Mouse (Mus musculus): ENCODE measurements around the gene Vps8. TPM values are rescaled to one million over a fixed set of nuclear protein-coding genes. Genes with fewer than 3 reads are reported as not detected.

Vps8 gene
- polyA plus RNA-seq, 1 experiment, result 35.8 TPM

GRCm38 (mm10) chr16:21604354-21604753, 181.4 kb downstream of the Vps8 start:
- Histone ChIP-seq H3K4me3 (ENCODE audit: insufficient read depth, low read length) (no peak overlapping the region), H3K27ac (ENCODE audit: insufficient read depth, low read length) (no peak overlapping the region), H3K4me1 (ENCODE audit: control insufficient read depth, insufficient read depth, low read length) (peaks cover 7% of the 10 kb centered on the region; the same call in 1 of the 2 replicates)
- TF ChIP-seq POLR2A (IDR thresholded peaks at IDR 0.05; ENCODE audit: extremely low read depth, insufficient read depth, low read length) (no peak), CTCF (IDR thresholded peaks at IDR 0.05; ENCODE audit: extremely low read depth, insufficient read depth, low read length) (no peak)

- no peak overlapping the region for H3K4me3 ChIP-seq (ENCODE audit: insufficient read depth, low read length)
- 0 out of 2 replicates have a peak overlapping the region, but pooled peaks have one; percentile 36 for H3K27ac ChIP-seq (ENCODE audit: insufficient read depth, low read length)
- peaks cover 7% of the 10 kb centered on the region; the same call in 1 of the 2 replicates for H3K4me1 ChIP-seq (ENCODE audit: control insufficient read depth, insufficient read depth, low read length)
- TF ChIP-seq POLR2A (IDR thresholded peaks at IDR 0.05; ENCODE audit: extremely low read depth, insufficient read depth, low read length) (no peak), CTCF (IDR thresholded peaks at IDR 0.05; ENCODE audit: extremely low read depth, insufficient read depth, low read length) (no peak)
These were observed 183.5 kb downstream of the Vps8 start for GRCm38 (mm10) chr16:21606249-21607020.

GRCm38 (mm10) chr16:21607021-21607650, 184.2 kb downstream of the Vps8 start:
- TF ChIP-seq CTCF (IDR thresholded peaks at IDR 0.05; ENCODE audit: extremely low read depth, insufficient read depth, low read length), result no peak
- TF ChIP-seq POLR2A (IDR thresholded peaks at IDR 0.05; ENCODE audit: extremely low read depth, insufficient read depth, low read length), result no peak
- H3K4me1 ChIP-seq (ENCODE audit: control insufficient read depth, insufficient read depth, low read length), result peaks cover 10% of the 10 kb centered on the region
- H3K27ac ChIP-seq (ENCODE audit: insufficient read depth, low read length), result no peak overlapping the region
- no peak overlapping the region for H3K4me3 ChIP-seq (ENCODE audit: insufficient read depth, low read length)

DNA sequence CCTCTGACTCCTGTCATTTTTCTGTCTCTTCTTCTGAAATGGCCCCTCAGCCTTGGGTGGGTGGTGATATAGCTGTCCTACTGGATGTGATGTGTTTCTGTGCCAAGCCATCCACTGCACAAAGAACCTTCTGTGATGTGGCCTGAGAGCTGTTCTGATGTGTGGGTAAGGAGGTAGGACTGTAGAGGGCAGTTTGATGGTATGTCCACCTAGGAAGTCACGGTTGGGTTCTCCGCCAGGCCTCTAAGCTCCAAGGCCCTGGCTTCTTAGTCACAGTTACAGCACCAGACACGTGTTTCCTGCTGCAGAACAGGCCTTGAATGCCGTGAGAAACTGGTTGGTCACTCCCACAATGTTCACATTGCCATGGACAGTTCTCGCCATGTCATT, 184.7 kb downstream of the Vps8 start:
- peaks cover 15% of the 10 kb centered on the region for H3K4me1 ChIP-seq (ENCODE audit: control insufficient read depth, insufficient read depth, low read length)
- H3K4me3 ChIP-seq (ENCODE audit: insufficient read depth, low read length), result no peak overlapping the region
- H3K27ac ChIP-seq (ENCODE audit: insufficient read depth, low read length), result no peak overlapping the region
- TF ChIP-seq POLR2A (IDR thresholded peaks at IDR 0.05; ENCODE audit: extremely low read depth, insufficient read depth, low read length) (no peak), CTCF (IDR thresholded peaks at IDR 0.05; ENCODE audit: extremely low read depth, insufficient read depth, low read length) (no peak)

GRCm38 (mm10) chr16:21608176-21608865, 185.4 kb downstream of the Vps8 start:
- Histone ChIP-seq H3K4me3 (ENCODE audit: insufficient read depth, low read length) (no peak overlapping the region), H3K4me1 (ENCODE audit: control insufficient read depth, insufficient read depth, low read length) (peaks cover 16% of the 10 kb centered on the region), H3K27ac (ENCODE audit: insufficient read depth, low read length) (no peak overlapping the region)
- TF ChIP-seq POLR2A (IDR thresholded peaks at IDR 0.05; ENCODE audit: extremely low read depth, insufficient read depth, low read length) (no peak), CTCF (IDR thresholded peaks at IDR 0.05; ENCODE audit: extremely low read depth, insufficient read depth, low read length) (no peak)

DNA sequence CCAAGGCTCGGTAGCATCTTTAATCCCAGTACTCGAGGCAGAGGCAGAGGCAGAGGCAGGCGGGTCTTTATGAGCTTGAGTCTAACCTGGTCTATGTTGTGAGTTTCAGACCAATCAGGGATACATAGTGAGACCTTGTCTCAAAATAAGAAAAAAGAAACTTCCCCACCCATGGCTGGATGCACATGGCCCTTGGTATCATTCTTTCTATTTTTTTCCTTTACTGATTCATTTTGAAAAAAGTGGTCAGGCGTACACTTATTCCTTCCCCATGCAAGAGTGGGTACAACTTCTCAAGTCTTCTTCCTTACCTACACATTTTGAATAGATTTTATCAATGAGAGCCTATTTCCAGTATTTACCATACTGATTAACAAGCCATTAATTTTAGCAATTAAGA, 187.6 kb downstream of the Vps8 start:
- H3K4me1 ChIP-seq (ENCODE audit: control insufficient read depth, insufficient read depth, low read length), result peaks cover 16% of the 10 kb centered on the region
- H3K4me3 ChIP-seq (ENCODE audit: insufficient read depth, low read length), result no peak overlapping the region
- no peak overlapping the region for H3K27ac ChIP-seq (ENCODE audit: insufficient read depth, low read length)
- TF ChIP-seq CTCF (IDR thresholded peaks at IDR 0.05; ENCODE audit: extremely low read depth, insufficient read depth, low read length), result no peak
- TF ChIP-seq POLR2A (IDR thresholded peaks at IDR 0.05; ENCODE audit: extremely low read depth, insufficient read depth, low read length), result no peak

DNA sequence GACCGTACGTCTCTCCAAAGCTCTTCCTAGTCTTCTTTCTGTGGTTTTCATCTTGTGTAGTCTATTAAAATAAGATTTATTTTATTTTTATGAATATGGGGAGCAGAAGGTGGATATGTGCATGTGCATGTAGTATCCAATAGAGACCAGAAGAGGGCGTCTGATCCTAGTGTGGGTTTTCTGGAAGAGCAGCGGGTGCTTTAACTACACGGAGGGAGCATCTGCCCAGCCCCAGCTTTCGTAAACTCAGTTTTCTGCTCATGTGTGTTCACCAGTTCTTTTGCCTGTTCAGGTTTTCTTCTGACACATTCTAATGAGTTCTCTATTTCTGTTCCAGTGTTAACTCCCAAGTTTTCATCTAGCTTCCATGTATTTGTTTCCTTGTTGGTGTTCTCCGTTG, 192.9 kb downstream of the Vps8 start:
- TF ChIP-seq POLR2A (IDR thresholded peaks at IDR 0.05; ENCODE audit: extremely low read depth, insufficient read depth, low read length) (no peak), CTCF (IDR thresholded peaks at IDR 0.05; ENCODE audit: extremely low read depth, insufficient read depth, low read length) (peak; percentile 45; the same call in 1 of the 2 replicates)
- Histone ChIP-seq H3K4me3 (ENCODE audit: insufficient read depth, low read length) (no peak overlapping the region), H3K4me1 (ENCODE audit: control insufficient read depth, insufficient read depth, low read length) (peaks cover 10% of the 10 kb centered on the region), H3K27ac (ENCODE audit: insufficient read depth, low read length) (no peak overlapping the region)

GRCm38 (mm10) chr16:21620630-21621029, 197.7 kb downstream of the Vps8 start:
- TF ChIP-seq CTCF (IDR thresholded peaks at IDR 0.05; ENCODE audit: extremely low read depth, insufficient read depth, low read length), result no peak
- no peak for TF ChIP-seq POLR2A (IDR thresholded peaks at IDR 0.05; ENCODE audit: extremely low read depth, insufficient read depth, low read length)
- Histone ChIP-seq H3K4me1 (ENCODE audit: control insufficient read depth, insufficient read depth, low read length) (peaks cover 2% of the 10 kb centered on the region; the same call in 1 of the 2 replicates), H3K27ac (ENCODE audit: insufficient read depth, low read length) (no peak overlapping the region), H3K4me3 (ENCODE audit: insufficient read depth, low read length) (no peak overlapping the region)

DNA sequence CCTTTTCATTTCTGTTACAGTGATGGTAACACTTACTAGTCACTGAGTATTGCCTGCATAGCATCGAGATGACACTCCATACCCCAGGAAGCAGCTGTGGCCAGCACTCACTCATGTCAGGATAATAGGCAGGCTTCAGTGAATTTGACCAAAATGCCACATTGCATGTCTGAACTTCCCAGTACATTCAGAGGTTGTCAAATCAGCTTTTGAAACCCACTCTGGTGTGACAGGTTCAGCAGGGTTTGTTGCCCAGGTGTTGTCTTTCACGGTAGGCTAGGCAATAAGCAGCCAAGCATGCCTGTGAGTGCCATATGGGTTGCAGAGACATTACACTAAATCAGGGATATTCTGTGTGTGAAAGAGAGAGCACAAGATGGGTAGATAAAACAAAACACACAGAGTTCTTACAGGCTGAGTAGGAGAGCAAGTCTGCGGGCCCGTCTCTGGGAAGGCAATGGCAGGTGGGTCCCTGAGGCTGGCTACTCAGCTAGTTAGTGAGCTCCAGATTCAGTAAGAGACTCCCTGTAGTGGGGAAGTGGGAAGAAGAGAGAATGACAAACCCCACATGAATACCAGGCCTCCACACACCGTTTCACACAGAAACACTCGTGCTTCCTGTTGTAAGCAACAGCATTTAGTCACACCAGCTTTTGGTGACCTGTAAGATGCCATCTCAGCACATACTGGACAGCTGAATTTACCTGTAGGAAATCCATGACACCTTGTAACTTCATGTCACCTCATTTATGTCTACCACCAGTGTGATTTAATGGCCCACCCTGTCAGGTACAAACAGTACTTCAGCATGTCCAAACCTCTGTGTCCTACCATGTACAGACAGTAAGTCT, 203.1 kb downstream of the Vps8 start:
- Histone ChIP-seq H3K4me3 (ENCODE audit: insufficient read depth, low read length) (no peak overlapping the region), H3K27ac (ENCODE audit: insufficient read depth, low read length) (no peak overlapping the region), H3K4me1 (ENCODE audit: control insufficient read depth, insufficient read depth, low read length) (0 out of 2 replicates have a peak, but pooled peaks cover 2% of the 10 kb centered on the region)
- TF ChIP-seq POLR2A (IDR thresholded peaks at IDR 0.05; ENCODE audit: extremely low read depth, insufficient read depth, low read length) (no peak), CTCF (IDR thresholded peaks at IDR 0.05; ENCODE audit: extremely low read depth, insufficient read depth, low read length) (no peak)

Data from cortical plate, adult 2 months (tissue).